Mouse (Mus musculus) embryonic fibroblast, embryonic 13.5 days (primary cell): Measurements from ENCODE around the gene Fkbp5.

Experiments used
- CTCF ChIP-seq: IDR thresholded peaks from 2 replicates; pipeline ENCODE4 v1.5.1; 2011; ENCODE audit warnings: mild to moderate bottlenecking, control low read depth, low read length, moderate library complexity, borderline replicate concordance; ENCODE audit not compliant: insufficient read depth
- POLR2A ChIP-seq: IDR thresholded peaks from 2 replicates; pipeline ENCODE4 v1.6.1; 2011; ENCODE audit warnings: low read depth, mild to moderate bottlenecking, control low read depth, low read length, moderate library complexity

- no peak for TF ChIP-seq POLR2A
- no peak for TF ChIP-seq CTCF
Observed at GRCm38 (mm10) chr17:28500465-28500864, 16.9 kb downstream of the Fkbp5 start.
